Mouse (Mus musculus): ENCODE measurements around the gene Snx18.

- no peak for TF ChIP-seq CTCF (IDR thresholded peaks at IDR 0.05; ENCODE audit: borderline replicate concordance, insufficient read depth, low read depth, low read length)
- no peak for TF ChIP-seq POLR2A (IDR thresholded peaks at IDR 0.05; ENCODE audit: borderline replicate concordance, insufficient read depth, low read length)
These were observed 38.0 kb downstream of the Snx18 start for GRCm38 (mm10) chr13:113580400-113580790.

All from cerebellum, adult 2 months (tissue).